Mouse (Mus musculus): Measurements from ENCODE around the gene Dock3.

The Dock3 gene

DNA sequence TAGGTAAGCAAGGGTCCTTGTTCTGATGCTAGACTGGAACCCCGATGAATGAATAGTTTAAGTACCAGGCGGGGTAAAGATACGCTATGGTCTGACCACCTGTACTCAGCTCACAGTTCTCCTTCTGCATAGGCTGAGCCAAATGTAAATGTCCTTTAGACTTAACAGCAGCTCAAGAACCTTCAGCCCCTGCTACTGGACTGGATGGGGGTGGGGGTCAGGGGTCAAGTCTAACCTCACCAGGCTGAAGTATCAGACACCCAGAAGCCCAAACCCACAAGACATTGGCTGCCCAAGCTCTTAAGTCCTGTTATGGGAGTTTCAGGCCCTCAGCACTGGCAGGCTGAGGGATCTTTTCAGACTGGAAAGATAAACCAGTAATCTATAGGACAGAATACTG, 343.4 kb downstream of the Dock3 start:
- peak; percentile 20 for DNase-seq (ENCODE audit: low read depth)

DNA sequence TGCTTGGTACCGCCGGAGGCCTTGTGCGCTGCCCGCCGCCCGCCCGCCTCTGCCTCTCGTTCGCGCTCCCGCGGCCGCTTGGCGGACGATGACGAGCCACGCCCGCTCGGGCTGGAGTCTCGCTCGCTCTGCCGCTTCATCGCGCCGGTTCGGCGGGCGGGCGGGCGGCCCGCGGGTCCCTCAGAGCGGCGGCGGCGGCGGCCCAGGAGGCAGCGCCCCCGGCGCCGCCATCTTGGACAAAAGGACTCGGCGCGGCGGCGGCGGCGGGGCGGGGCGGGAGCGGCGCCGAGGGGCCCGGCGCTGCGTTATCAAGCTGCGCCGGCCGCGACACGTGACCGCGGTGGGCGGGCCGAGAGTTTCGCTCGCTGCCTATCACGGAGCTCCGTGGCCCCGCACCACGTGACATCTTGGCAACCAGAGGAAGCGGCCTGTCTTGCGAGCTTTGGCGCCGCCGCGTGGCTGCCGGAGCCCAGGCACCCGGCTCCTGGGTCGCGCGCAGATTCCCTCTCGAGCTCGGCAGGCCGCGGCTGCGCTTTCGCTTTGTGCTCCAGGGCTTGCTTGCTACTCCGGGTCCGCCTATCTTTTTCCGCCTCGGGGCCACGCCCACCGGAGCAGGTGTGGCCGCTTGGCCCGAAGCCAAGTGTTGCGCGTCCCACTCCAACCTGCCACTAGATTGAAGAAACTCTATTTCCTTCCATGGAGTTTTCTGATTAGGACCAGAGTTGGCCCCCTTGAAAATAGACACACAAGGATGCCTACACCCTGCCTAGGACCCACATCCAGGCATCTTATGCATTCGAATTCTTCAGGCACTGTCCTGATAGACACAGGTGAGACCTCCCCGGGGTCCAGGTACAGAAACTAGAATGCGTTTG, 344.6 kb downstream of the Dock3 start, which contains the start of gene Rbm15b:
TSS of gene Rbm15b (minus strand) at position 601 of the 875 bp plus-strand sequence.
- DNase-seq (ENCODE audit: low read depth): peak; percentile 99

DNA sequence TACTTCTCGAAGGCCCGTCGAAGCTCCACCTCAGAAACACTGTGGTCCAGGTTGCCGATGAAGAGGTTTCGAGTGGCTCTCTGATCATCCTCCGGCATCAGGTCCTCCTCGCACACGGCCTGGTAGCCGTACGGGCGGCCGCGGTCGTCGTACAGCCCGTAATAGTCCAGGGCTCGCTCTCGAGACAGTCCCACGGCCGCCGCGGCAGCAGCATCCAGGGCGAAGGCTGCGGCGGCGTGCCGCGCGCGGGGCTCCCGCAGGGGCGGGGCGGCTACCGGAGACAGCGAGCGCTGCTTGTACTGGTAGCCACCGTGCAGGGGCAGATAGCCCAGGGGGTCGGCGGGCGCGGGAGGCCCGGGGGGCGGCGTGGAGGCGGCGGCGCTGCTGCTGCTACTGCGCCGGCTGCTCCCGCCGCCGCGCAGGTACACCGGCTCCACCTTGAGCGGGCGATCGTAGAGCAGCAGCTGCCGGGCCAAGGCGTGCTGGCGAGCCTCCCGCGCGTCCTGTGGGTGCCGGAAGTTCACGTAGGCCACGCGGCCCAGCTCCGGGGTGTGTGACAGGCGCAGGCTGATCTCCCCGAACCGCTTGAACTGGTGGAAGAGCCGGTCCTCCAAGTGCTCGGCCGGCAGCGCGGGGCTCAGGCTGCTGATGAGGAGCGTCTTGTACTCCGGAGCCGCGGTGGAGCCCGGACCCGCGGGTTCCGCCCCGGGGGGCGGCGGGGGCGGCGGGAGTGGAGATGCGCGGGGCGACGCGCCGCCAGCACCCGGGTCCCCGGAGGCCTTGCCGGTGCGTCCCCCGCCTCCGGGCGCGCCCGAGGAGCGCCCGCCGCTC, 345.6 kb downstream of the Dock3 start:
- DNase-seq (ENCODE audit: low read depth): peak; percentile 74

DNA sequence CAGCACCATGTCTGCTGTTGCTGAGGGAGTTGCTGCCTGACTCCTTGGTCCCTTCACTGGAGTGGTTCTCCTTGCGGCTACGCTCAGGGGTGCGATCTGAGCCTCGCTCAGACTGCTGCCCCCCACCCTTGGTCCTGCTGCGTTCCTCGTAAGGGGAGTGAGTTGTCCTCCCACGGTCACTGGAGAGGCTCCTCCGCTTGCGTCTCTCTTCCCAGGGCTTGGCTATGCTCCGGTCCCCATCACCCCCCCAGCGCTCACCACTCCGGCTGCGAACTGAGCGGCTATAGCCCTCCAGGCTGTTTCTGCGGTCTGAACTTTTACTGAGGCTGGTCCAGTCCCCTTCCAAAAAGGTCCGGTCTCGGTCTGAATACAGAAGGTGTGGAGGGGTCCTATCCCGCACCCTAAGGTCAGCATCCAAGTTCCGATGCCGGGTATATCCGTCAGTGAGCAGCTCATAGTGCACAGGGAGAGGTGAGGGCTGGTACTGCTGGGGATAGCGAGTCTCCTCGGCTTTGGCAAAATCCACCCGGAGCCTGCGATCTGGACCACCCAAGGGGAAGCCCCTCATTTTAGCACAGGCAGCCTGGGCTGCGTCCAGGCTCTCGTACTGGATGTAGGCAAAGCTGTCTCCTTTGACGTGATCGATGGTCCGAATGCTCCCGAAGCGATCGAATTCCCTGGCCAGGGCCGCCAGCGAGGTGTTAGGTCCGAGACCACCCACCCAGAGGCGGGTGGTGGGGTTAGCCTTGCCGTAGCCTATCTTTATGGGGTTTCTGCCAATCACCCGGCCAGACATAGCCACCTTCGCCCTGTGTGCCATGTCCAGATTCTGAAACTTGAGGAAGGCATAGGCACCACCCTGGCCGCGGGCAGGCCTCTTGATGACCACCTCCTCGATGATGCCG, 346.5 kb downstream of the Dock3 start:
- peak; percentile 17 for DNase-seq (ENCODE audit: low read depth)

DNA sequence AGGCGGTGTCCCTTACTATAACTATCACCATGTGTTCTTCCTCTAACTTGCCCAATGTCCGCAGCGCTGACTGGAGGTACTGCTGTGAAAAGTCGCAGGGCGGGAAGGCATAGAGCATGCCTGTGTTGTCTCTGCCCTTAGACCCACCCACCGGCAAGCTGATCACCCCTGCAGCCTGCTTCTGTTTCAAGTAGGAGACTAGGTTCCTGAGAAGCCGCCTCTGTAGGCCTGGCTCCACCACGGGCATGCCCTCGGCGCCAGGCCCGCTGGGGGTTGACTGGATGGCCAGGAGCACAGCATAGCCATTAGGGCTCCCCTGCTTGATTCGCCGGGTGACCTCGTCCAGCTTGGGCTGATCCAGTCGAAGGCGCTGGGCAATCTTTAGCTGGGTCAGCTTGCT, 347.4 kb downstream of the Dock3 start:
- peak; percentile 21 for DNase-seq (ENCODE audit: low read depth)

DNA sequence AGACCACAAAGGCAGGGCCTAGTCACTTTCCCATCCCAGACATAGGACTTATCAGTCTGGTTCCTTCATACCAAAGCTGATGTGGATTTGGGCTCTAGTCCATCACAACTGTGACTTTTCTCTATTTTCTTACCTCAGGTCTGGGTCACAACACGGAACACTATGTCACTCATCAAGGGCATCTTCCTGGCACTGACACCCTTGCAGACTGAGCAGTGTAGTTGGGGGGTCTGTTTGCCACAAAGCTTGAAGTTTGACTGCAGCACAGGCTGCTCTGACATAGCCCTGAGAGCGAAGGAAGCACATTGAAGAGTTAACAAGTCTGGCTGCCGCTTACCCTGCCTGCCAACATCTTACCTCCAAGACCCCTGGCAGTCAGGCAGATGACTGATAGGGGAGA, 348.6 kb downstream of the Dock3 start:
- no peak for DNase-seq (ENCODE audit: low read depth)

DNA sequence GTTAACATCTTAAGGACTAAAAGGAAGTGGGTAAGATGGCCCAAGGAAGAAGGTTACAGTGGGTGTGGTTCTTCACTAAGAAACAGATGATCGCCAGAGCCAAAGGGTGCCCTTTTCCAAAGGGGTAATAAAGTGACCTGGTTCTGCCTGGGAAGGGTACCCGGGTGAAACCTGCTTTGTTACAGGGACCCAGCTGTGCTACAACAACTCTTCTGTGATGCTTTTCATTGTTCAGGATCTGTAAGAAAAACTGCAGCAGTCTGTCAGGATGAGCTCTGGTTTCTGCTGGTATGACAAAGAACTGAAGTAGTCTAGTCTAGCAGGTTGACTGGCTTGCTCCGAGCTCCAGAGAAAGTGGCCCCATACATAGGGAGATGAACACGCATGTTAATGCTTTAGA, 349.5 kb downstream of the Dock3 start:
- no peak for DNase-seq (ENCODE audit: low read depth)

DNA sequence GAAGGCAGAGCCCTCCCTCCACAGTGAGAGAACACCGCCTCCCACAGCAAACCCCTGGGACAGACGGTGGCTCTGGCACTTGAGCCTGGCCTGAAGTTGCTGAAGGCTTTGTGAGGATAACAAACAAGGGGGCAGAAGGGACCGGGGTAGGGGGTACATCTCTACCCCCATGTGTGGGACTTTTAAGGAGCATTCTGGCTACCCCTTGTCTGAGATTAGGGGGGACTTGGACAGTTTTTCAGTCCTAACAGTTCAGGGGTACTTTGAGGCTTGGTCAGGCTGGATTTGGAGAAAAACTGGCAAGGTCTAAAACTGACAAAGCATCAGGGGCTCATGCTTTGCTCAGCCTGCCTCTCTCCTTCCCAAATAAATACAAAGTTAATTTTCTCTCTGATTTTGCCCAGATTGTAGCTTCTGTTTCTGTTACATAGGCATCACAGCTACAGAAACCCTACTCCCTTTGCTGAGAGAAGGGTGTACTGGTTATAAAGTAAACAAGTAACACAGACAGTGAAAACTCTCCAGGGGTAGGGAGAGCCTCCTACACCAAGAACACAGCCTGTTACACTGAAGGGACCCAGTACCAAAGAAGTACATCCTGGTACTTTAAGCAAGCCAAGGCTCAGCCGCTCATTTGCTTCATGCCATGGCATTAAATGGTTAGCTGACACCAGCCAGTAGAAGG, 350.5 kb downstream of the Dock3 start:
- no peak for DNase-seq (ENCODE audit: low read depth)

DNA sequence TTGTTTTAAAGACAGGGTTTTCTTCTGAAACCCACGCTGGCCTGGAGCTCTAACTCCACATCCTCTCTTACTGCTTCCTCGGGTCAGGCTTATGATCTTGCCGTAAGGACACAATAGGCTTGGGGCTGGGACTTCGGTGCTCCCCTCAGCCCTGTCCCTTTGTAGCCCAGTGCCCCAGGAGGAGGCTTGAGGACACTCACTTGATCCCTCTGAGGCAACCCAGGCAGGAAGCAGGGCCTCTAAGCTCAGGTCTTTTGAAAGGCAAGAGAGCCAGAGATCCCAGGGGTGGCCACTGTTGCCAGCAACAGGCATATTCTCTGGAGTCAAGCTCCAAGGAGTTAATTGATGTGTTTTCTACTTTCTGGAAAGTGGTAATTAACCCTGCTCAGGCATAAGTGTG, 352.2 kb downstream of the Dock3 start:
- no peak for DNase-seq (ENCODE audit: low read depth)

DNA sequence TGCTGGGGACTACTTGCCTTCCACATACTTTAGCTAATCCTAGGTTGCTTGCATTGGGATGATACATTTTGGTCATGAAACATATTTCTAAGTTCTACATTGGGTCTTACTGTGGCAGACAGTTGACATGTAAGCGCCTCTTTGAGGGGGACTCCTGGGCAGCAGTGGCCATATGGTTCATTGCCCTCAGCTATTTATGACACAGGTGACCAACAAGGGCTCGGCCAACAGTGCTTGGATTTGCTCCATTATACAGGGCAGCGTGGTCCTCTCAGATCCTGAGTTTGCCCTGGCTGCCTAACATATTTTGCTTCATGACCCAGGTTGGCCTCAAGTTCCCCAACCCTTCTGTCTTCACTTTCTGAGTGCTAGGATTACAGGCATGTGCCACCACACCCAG, 355.0 kb downstream of the Dock3 start:
- DNase-seq (ENCODE audit: low read depth): no peak

DNA sequence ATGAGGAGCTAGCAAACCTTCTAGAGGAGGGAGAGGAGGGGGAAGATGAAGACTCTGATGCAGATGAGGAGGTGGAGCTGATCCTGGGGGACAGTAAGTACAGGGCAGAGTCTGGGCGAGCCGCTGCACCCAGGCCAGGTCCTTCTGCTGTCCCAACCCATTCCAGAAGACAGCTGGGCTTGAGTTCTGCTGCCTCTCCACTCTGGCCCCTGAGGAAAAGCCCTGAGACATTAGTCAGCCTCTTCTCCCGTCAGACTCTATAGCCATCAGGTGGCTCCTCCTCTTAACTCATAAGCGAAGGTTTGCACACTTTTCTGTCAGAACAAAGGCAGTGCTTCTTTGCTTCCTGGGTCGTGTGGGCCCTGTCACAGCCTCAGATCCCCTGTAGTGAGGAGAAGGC, 357.5 kb downstream of the Dock3 start:
- no peak for DNase-seq (ENCODE audit: low read depth)

DNA sequence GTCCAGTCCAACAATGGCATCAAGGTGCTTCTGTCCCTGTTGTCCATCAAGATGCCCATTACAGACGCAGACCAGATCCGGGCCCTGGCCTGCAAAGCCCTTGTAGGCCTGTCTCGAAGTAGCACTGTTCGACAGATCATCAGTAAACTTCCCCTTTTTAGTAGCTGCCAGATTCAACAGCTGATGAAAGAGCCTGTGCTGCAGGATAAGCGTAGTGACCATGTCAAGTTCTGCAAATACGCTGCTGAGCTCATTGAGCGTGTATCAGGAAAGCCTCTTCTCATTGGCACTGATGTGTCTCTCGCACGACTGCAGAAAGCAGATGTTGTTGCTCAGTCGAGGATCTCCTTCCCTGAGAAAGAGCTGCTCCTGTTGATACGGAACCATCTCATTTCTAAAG, 373.7 kb downstream of the Dock3 start:
- DNase-seq (ENCODE audit: low read depth): no peak

DNA sequence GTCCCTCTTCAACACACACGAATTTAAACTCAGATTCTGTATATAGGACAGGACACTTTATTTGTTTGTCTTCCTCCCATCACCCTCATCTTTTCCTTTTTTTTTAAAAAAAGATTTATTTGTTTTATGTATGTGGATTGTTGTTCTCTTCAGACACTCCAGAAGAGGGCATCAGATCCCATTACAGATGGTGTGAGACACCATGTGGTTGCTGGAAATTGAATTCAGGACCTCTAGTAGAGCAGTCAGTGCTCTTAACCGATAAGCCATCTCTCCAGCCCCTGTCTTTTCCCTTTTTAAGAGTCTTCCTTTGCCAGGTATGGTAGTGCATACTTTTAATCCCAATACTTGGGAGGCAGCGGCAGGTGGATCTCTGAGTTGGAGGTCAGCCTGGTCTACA, 375.0 kb downstream of the Dock3 start:
- DNase-seq (ENCODE audit: low read depth): no peak

Data from naive thymus-derived CD4-positive, alpha-beta T cell, adult 2 months (primary cell).